Mouse (Mus musculus) olfactory bulb, adult 2 months (tissue): ENCODE measurements around the gene Dnal4. TPM values are rescaled to one million over a fixed set of nuclear protein-coding genes. Genes with fewer than 3 reads are reported as not detected.

ENCODE experiments used
- H3K27ac ChIP-seq: fragments of 200-500 bp; 2 replicates; pipeline ENCODE4 v1.5.1; 2012; ENCODE audit warnings: low read depth, low read length; ENCODE audit not compliant: insufficient read depth
- H3K4me1 ChIP-seq: fragments of 200-500 bp; 2 replicates; pipeline ENCODE4 v1.6.1; 2012; ENCODE audit warnings: low read length; ENCODE audit not compliant: control insufficient read depth, insufficient read depth
- H3K4me3 ChIP-seq: fragments of 200-500 bp; 2 replicates; pipeline ENCODE4 v1.5.1; 2012; ENCODE audit warnings: mild to moderate bottlenecking, low read depth, low read length, moderate library complexity; ENCODE audit not compliant: insufficient read depth
- CTCF ChIP-seq: fragments of 200-500 bp; IDR thresholded peaks from 2 replicates; pipeline ENCODE4 v1.5.1; 2012; ENCODE audit warnings: low read depth, mild to moderate bottlenecking, low read length, moderate library complexity; ENCODE audit not compliant: insufficient read depth
- POLR2A ChIP-seq: fragments of 200-500 bp; IDR thresholded peaks from 2 replicates; pipeline ENCODE4 v1.6.1; 2012; ENCODE audit warnings: mild to moderate bottlenecking, low read depth, low read length, moderate library complexity; ENCODE audit not compliant: insufficient read depth
- WGBS: fragments of 180-500 bp; shearing (Covaris S2); methylation state at CpG from one replicate; pipeline ENCODE4 v1.1.7; 2018; 5-methylcytosine and 5-hydroxymethylcytosine counted together
- polyA plus RNA-seq: library from polyadenylated mRNA; stranded (reverse); fragments of >200 nt; gene quantifications from 2 replicates; pipeline ENCODE4 v1.2.4, GENCODE M21; 2012; ENCODE audit warnings: low replicate concordance; ENCODE audit not compliant: missing spikeins, insufficient read depth, insufficient read length

Gene Dnal4
- polyA plus RNA-seq, 1 experiment = not detected

GRCm38 (mm10) chr15:79801646-79802045, 24.0 kb upstream of the Dnal4 start:
- H3K27ac ChIP-seq = no peak overlapping the region
- H3K4me1 ChIP-seq = peaks cover 45% of the 10 kb centered on the region
- 82% methylated on average over 2 of the region's 2 CpGs for WGBS
- H3K4me3 ChIP-seq = no peak overlapping the region
- TF ChIP-seq POLR2A (no peak), CTCF (no peak)

- Histone ChIP-seq H3K4me3 (no peak overlapping the region), H3K4me1 (peaks cover 53% of the 10 kb centered on the region), H3K27ac (no peak overlapping the region)
- WGBS = 62% methylated on average over 11 of the region's 11 CpGs
- TF ChIP-seq POLR2A (no peak), CTCF (no peak)
Measured at GRCm38 (mm10) chr15:79800701-79801100, 23.1 kb upstream of the Dnal4 start.

GRCm38 (mm10) chr15:79798591-79798990, 20.9 kb upstream of the Dnal4 start:
- Histone ChIP-seq H3K4me3 (no peak overlapping the region), H3K27ac (no peak overlapping the region), H3K4me1 (peaks cover 50% of the 10 kb centered on the region)
- TF ChIP-seq POLR2A (no peak), CTCF (no peak)
- WGBS = 75% methylated on average over 10 of the region's 10 CpGs

- WGBS = 86% methylated on average over 8 of the region's 8 CpGs
- peaks cover 44% of the 10 kb centered on the region for H3K4me1 ChIP-seq
- no peak overlapping the region for H3K27ac ChIP-seq
- no peak overlapping the region for H3K4me3 ChIP-seq
- TF ChIP-seq POLR2A (no peak), CTCF (no peak)
Measured at GRCm38 (mm10) chr15:79797680-79798079, 20.0 kb upstream of the Dnal4 start.

GRCm38 (mm10) chr15:79797096-79797495, 19.4 kb upstream of the Dnal4 start:
- Histone ChIP-seq H3K4me1 (peaks cover 40% of the 10 kb centered on the region), H3K4me3 (no peak overlapping the region), H3K27ac (no peak overlapping the region)
- TF ChIP-seq POLR2A (no peak), CTCF (no peak)
- WGBS = 87% methylated on average over 7 of the region's 7 CpGs

GRCm38 (mm10) chr15:79796256-79796655, 18.6 kb upstream of the Dnal4 start:
- peaks cover 35% of the 10 kb centered on the region for H3K4me1 ChIP-seq
- WGBS = 61% methylated on average over 12 of the region's 12 CpGs
- no peak overlapping the region for H3K4me3 ChIP-seq
- TF ChIP-seq CTCF = no peak
- TF ChIP-seq POLR2A = no peak
- H3K27ac ChIP-seq = no peak overlapping the region

- peaks cover 35% of the 10 kb centered on the region for H3K4me1 ChIP-seq
Measured at GRCm38 (mm10) chr15:79794173-79794572, 16.5 kb upstream of the Dnal4 start.

GRCm38 (mm10) chr15:79793076-79793475, 15.4 kb upstream of the Dnal4 start:
- Histone ChIP-seq H3K27ac (no peak overlapping the region), H3K4me1 (peaks cover 30% of the 10 kb centered on the region), H3K4me3 (no peak overlapping the region)
- 89% methylated on average over 9 of the region's 9 CpGs for WGBS
- TF ChIP-seq CTCF (no peak), POLR2A (no peak)

More at GRCm38 (mm10) chr15:79794173-79794572, 16.5 kb upstream of the Dnal4 start:
- Histone ChIP-seq H3K27ac (no peak overlapping the region), H3K4me3 (no peak overlapping the region)
- no peak for TF ChIP-seq CTCF
- TF ChIP-seq POLR2A = no peak
- 61% methylated on average over 20 of the region's 20 CpGs for WGBS

- peaks cover 30% of the 10 kb centered on the region for H3K4me1 ChIP-seq
- H3K4me3 ChIP-seq = no peak overlapping the region
- TF ChIP-seq POLR2A (no peak), CTCF (no peak)
- no peak overlapping the region for H3K27ac ChIP-seq
- 44% methylated on average over 19 of the region's 19 CpGs for WGBS
Measured at GRCm38 (mm10) chr15:79792455-79792854, 14.8 kb upstream of the Dnal4 start.

GRCm38 (mm10) chr15:79791502-79791901, 13.9 kb upstream of the Dnal4 start:
- H3K4me3 ChIP-seq = no peak overlapping the region
- 36% methylated on average over 12 of the region's 12 CpGs for WGBS
- H3K4me1 ChIP-seq = peaks cover 32% of the 10 kb centered on the region
- no peak overlapping the region for H3K27ac ChIP-seq
- TF ChIP-seq CTCF (no peak), POLR2A (no peak)
